Mouse (Mus musculus) neural tube, embryonic 12.5 days (tissue): Measurements from ENCODE around the gene Ubqln2. TPM values are rescaled to one million over a fixed set of nuclear protein-coding genes. Genes with fewer than 3 reads are reported as not detected.

Experiments
- polyA plus RNA-seq: library from polyadenylated mRNA; unstranded; fragments of >200 nt; fragmentation: Nextera tagmentation; extraction: Ambion mirVana; gene quantifications from 2 replicates; pipeline ENCODE4 v1.2.1, GENCODE M21; 2016

Gene Ubqln2
- polyA plus RNA-seq, 1 experiment from 2014 or later = 42.9 TPM

Other genes with a start within 250 kb of the Ubqln2 start
- not detected in 2 replicates for gene Cypt3, start 60.4 kb downstream of the Ubqln2 start, polyA plus RNA-seq
- gene Kctd12b, start 198.2 kb downstream of the Ubqln2 start, polyA plus RNA-seq = 3.0 and 3.7 TPM in 2 replicates
- gene Nbdy, start 225.4 kb downstream of the Ubqln2 start, polyA plus RNA-seq = 74.8 and 83.5 TPM in 2 replicates